Mouse (Mus musculus): ENCODE results near the gene Plppr2. TPM values are rescaled to one million over a fixed set of nuclear protein-coding genes. Genes with fewer than 3 reads are reported as not detected.

The Plppr2 gene
- polyA plus RNA-seq, 1 experiment = 5.0 TPM

GRCm38 (mm10) chr9:21969304-21969703 lies 32.5 kb downstream of the Plppr2 start:
- TF ChIP-seq GATA1 (IDR thresholded peaks at IDR 0.05; ENCODE audit: low read length) = no peak

- no peak for TF ChIP-seq GATA1 (IDR thresholded peaks at IDR 0.05; ENCODE audit: low read length)
Measured at GRCm38 (mm10) chr9:21976626-21977175, 39.9 kb downstream of the Plppr2 start.

- TF ChIP-seq GATA1 (IDR thresholded peaks at IDR 0.05; ENCODE audit: low read length) = no peak
Measured at GRCm38 (mm10) chr9:21977331-21977730, 40.5 kb downstream of the Plppr2 start.

GRCm38 (mm10) chr9:21977972-21978371 lies 41.1 kb downstream of the Plppr2 start:
- TF ChIP-seq GATA1 (IDR thresholded peaks at IDR 0.05; ENCODE audit: low read length) = no peak

- no peak for TF ChIP-seq GATA1 (IDR thresholded peaks at IDR 0.05; ENCODE audit: low read length)
Measured at GRCm38 (mm10) chr9:21978398-21979128, 41.7 kb downstream of the Plppr2 start.

GRCm38 (mm10) chr9:21983911-21984310 lies 47.1 kb downstream of the Plppr2 start:
- TF ChIP-seq GATA1 (IDR thresholded peaks at IDR 0.05; ENCODE audit: low read length) = no peak

- TF ChIP-seq GATA1 (IDR thresholded peaks at IDR 0.05; ENCODE audit: low read length) = no peak
Measured at GRCm38 (mm10) chr9:21987592-21988342, 50.9 kb downstream of the Plppr2 start.

GRCm38 (mm10) chr9:21988421-21989101 lies 51.7 kb downstream of the Plppr2 start:
- no peak for TF ChIP-seq GATA1 (IDR thresholded peaks at IDR 0.05; ENCODE audit: low read length)

GRCm38 (mm10) chr9:21989230-21990110 lies 52.6 kb downstream of the Plppr2 start, which contains the start of gene Rgl3:
Gene Rgl3, minus strand, starts transcription at chr9:21989446.
- no peak for TF ChIP-seq GATA1 (IDR thresholded peaks at IDR 0.05; ENCODE audit: low read length)

GRCm38 (mm10) chr9:21992227-21992626 lies 55.4 kb downstream of the Plppr2 start:
- no peak for TF ChIP-seq GATA1 (IDR thresholded peaks at IDR 0.05; ENCODE audit: low read length)

GRCm38 (mm10) chr9:21996178-21996867 lies 59.5 kb downstream of the Plppr2 start:
- TF ChIP-seq GATA1 (IDR thresholded peaks at IDR 0.05; ENCODE audit: low read length) = no peak

Other genes starting within 250 kb of the Plppr2 start
- 35.3 and 54.5 TPM in 2 replicates for gene Ldlr, start 213.6 kb upstream of the Plppr2 start, polyA plus RNA-seq (2012)
- gene Spc24, start 176.7 kb upstream of the Plppr2 start, polyA plus RNA-seq (2012) = 90.6 and 123 TPM in 2 replicates
- 0.01 and 0.04 TPM in 2 replicates for gene Kank2, start 138.3 kb upstream of the Plppr2 start, polyA plus RNA-seq (2012)
- gene Angptl8, start 101.5 kb upstream of the Plppr2 start, polyA plus RNA-seq (2012) = not detected in 2 replicates
- gene Dock6, start 84.4 kb upstream of the Plppr2 start, polyA plus RNA-seq (2012) = 6.5 and 7.2 TPM in 2 replicates
- 7.7 and 15.2 TPM in 2 replicates for gene Rab3d, start 18.8 kb upstream of the Plppr2 start, polyA plus RNA-seq (2012)
- gene Ccdc159, start 9.6 kb upstream of the Plppr2 start, polyA plus RNA-seq (2012) = 0.17 and 0.31 TPM in 2 replicates
- 13.3 and 18.6 TPM in 2 replicates for gene Tmem205, start 9.5 kb upstream of the Plppr2 start, polyA plus RNA-seq (2012)
- 15.1 and 19.9 TPM in 2 replicates for gene Swsap1, start 18.7 kb downstream of the Plppr2 start, polyA plus RNA-seq (2012)
- gene Epor, start 26.5 kb downstream of the Plppr2 start, polyA plus RNA-seq (2012) = 159 and 199 TPM in 2 replicates
- not detected in 2 replicates for gene Rgl3, start 52.4 kb downstream of the Plppr2 start, polyA plus RNA-seq (2012)
- 0.05 and 0.06 TPM in 2 replicates for gene Ccdc151, start 65.6 kb downstream of the Plppr2 start, polyA plus RNA-seq (2012)
- 177 and 197 TPM in 2 replicates for gene Prkcsh, start 65.8 kb downstream of the Plppr2 start, polyA plus RNA-seq (2012)
- not detected in 2 replicates for gene Elavl3, start 115.0 kb downstream of the Plppr2 start, polyA plus RNA-seq (2012)
- not detected in 2 replicates for gene Gm49318, start 134.2 kb downstream of the Plppr2 start, polyA plus RNA-seq (2012)
- 17.0 and 20.8 TPM in 2 replicates for gene Zfp653, start 134.3 kb downstream of the Plppr2 start, polyA plus RNA-seq (2012)
- 34.1 and 46.0 TPM in 2 replicates for gene Ecsit, start 148.4 kb downstream of the Plppr2 start, polyA plus RNA-seq (2012)
- not detected in 2 replicates for gene Cnn1, start 162.2 kb downstream of the Plppr2 start, polyA plus RNA-seq (2012)
- 67.9 and 125 TPM in 2 replicates for gene Elof1, start 180.1 kb downstream of the Plppr2 start, polyA plus RNA-seq (2012)
- 19.9 and 22.9 TPM in 2 replicates for gene Acp5, start 198.7 kb downstream of the Plppr2 start, polyA plus RNA-seq (2012)
- 87.8 and 135 TPM in 2 replicates for gene Pigyl, start 219.8 kb downstream of the Plppr2 start, polyA plus RNA-seq (2012)

Measured in G1E-ER4 (cell line).